Mouse (Mus musculus) spleen, embryonic (tissue): Measurements from ENCODE around the gene Fsip1.

Experiments used
- CTCF ChIA-PET: fragments of 350-600 bp; sonication (Branson Sonifier 250); formaldehyde crosslinking; loops from one replicate; lab custom pipeline; 2022; lab: Charles Lee

The Fsip1 gene

GRCm38 (mm10) chr2:118257094-118257493 lies 328 bp upstream of the Fsip1 start:
- CTCF ChIA-PET: no interaction called here

- CTCF ChIA-PET: no interaction called here
These were observed 2.2 kb downstream of the Fsip1 start for GRCm38 (mm10) chr2:118254516-118254915.

GRCm38 (mm10) chr2:118248966-118249365 lies 7.8 kb downstream of the Fsip1 start:
- CTCF ChIA-PET: no interaction called here

GRCm38 (mm10) chr2:118248016-118248415 lies 8.8 kb downstream of the Fsip1 start:
- CTCF ChIA-PET: interaction anchor here (1.2 kb wide), 1 partner anchor 88 kb away, joined by 5 read pairs; no protein-coding TSS in a partner anchor

GRCm38 (mm10) chr2:118245914-118246313 lies 10.9 kb downstream of the Fsip1 start:
- CTCF ChIA-PET: no interaction called here

- CTCF ChIA-PET: no interaction called here
These were observed 20.6 kb downstream of the Fsip1 start for GRCm38 (mm10) chr2:118236196-118236595.

GRCm38 (mm10) chr2:118235614-118236013 lies 21.2 kb downstream of the Fsip1 start:
- CTCF ChIA-PET: no interaction called here

GRCm38 (mm10) chr2:118230544-118230943 lies 26.2 kb downstream of the Fsip1 start:
- CTCF ChIA-PET: no interaction called here

GRCm38 (mm10) chr2:118228486-118229079 lies 28.2 kb downstream of the Fsip1 start:
- CTCF ChIA-PET: no interaction called here

GRCm38 (mm10) chr2:118225316-118226041 lies 31.3 kb downstream of the Fsip1 start:
- CTCF ChIA-PET: no interaction called here

- CTCF ChIA-PET: no interaction called here
These were observed 38.7 kb downstream of the Fsip1 start for GRCm38 (mm10) chr2:118217993-118218595.

GRCm38 (mm10) chr2:118209712-118210111 lies 47.1 kb downstream of the Fsip1 start:
- CTCF ChIA-PET: no interaction called here

- CTCF ChIA-PET: no interaction called here
These were observed 48.1 kb downstream of the Fsip1 start for GRCm38 (mm10) chr2:118208651-118209050.

GRCm38 (mm10) chr2:118205991-118206585 lies 50.7 kb downstream of the Fsip1 start:
- CTCF ChIA-PET: no interaction called here

- CTCF ChIA-PET: no interaction called here
These were observed 52.1 kb downstream of the Fsip1 start for GRCm38 (mm10) chr2:118204646-118205045.

- CTCF ChIA-PET: no interaction called here
These were observed 52.9 kb downstream of the Fsip1 start for GRCm38 (mm10) chr2:118203739-118204461.

GRCm38 (mm10) chr2:118202934-118203333 lies 53.8 kb downstream of the Fsip1 start:
- CTCF ChIA-PET: no interaction called here

- CTCF ChIA-PET: interaction anchor here (0.5 to 0.7 kb wide), 2 partner anchors 15 to 60 kb away, joined by 3 to 4 read pairs; no protein-coding TSS in a partner anchor
These were observed 54.8 kb downstream of the Fsip1 start for GRCm38 (mm10) chr2:118201983-118202382.

- CTCF ChIA-PET: interaction anchor here (0.5 to 1.4 kb wide), 4 partner anchors 39 to 1371 kb away, joined by 3 to 4 read pairs (median 3); no protein-coding TSS in a partner anchor
These were observed 56.9 kb downstream of the Fsip1 start for GRCm38 (mm10) chr2:118199867-118200266.

GRCm38 (mm10) chr2:118196966-118197365 lies 59.8 kb downstream of the Fsip1 start:
- CTCF ChIA-PET: no interaction called here

- CTCF ChIA-PET: no interaction called here
These were observed 74.6 kb downstream of the Fsip1 start for GRCm38 (mm10) chr2:118182136-118182535.
